Mouse (Mus musculus) MEL (cell line): ENCODE results near the gene Saa3. TPM values are rescaled to one million over a fixed set of nuclear protein-coding genes. Genes with fewer than 3 reads are reported as not detected.
"Not testable (repeated sequence)": the region's sequence is repeated elsewhere in the genome, so short reads cannot be mapped to it uniquely, and the experiment has no call there.

Source experiments
- DNase-seq: peaks from one replicate; pipeline ENCODE4 v3.0.0; 2011; ENCODE audit warnings: low read depth, low spot score
- H3K27ac ChIP-seq: 2 replicates; pipeline ENCODE4 v1.5.1; 2012; ENCODE audit warnings: low read depth, mild to moderate bottlenecking, control low read depth, low read length, moderate library complexity; ENCODE audit not compliant: control insufficient read depth
- H3K27me3 ChIP-seq, 2 experiments: fragments of 150-350 bp in 1 of 2; sonication (generic) in 1 of 2; 2 replicates each; pipeline ENCODE4 v1.6.1; 2012; ENCODE audit warnings: low read length in 2 of 2, mild to moderate bottlenecking in 2 of 2, improper control_type of control experiment in 1 of 2, moderate library complexity in 1 of 2; ENCODE audit not compliant: insufficient read depth in 2 of 2, control insufficient read depth in 1 of 2
- H3K36me3 ChIP-seq, 2 experiments: 2 replicates each; pipeline ENCODE4 v1.6.1; 2012 to 2014; ENCODE audit warnings: low read length in 2 of 2, improper control_type of control experiment in 1 of 2, inconsistent platforms in 1 of 2, mild to moderate bottlenecking in 1 of 2; ENCODE audit not compliant: insufficient read depth in 2 of 2, control insufficient read depth in 1 of 2
- H3K4me1 ChIP-seq, 2 experiments: fragments of 150-350 bp in 1 of 2; sonication (generic) in 1 of 2; 2 replicates each; pipeline ENCODE4 v1.6.1; 2012; ENCODE audit warnings: low read length in 2 of 2, improper control_type of control experiment in 1 of 2, mild to moderate bottlenecking in 1 of 2; ENCODE audit not compliant: insufficient read depth in 2 of 2, control insufficient read depth in 1 of 2
- H3K4me3 ChIP-seq, 2 experiments: fragments of 150-350 bp in 1 of 2; sonication (generic) in 1 of 2; 2 replicates each; pipeline ENCODE4 v1.5.1; 2012; ENCODE audit warnings: low read depth in 2 of 2, low read length in 2 of 2, mild to moderate bottlenecking in 2 of 2, moderate library complexity in 2 of 2, control low read depth in 1 of 2, improper control_type of control experiment in 1 of 2; ENCODE audit not compliant: control insufficient read depth in 1 of 2, insufficient read depth in 1 of 2
- H3K79me2 ChIP-seq: 2 replicates; pipeline ENCODE4 v1.6.1; 2012; ENCODE audit warnings: mild to moderate bottlenecking, low read length, moderate library complexity; ENCODE audit not compliant: control insufficient read depth, poor library complexity, insufficient read depth
- H3K9ac ChIP-seq: 2 replicates; pipeline ENCODE4 v1.6.1; 2012; ENCODE audit warnings: low read depth, mild to moderate bottlenecking, control low read depth, low read length, moderate library complexity; ENCODE audit not compliant: control insufficient read depth, poor library complexity, severe bottlenecking
- H3K9me3 ChIP-seq: fragments of 150-350 bp; sonication (generic); replicated peaks from 2 replicates; pipeline ENCODE4 v1.6.1; 2012; ENCODE audit warnings: mild to moderate bottlenecking, low read length, improper control_type of control experiment, moderate library complexity; ENCODE audit not compliant: insufficient read depth
- BHLHE40 ChIP-seq: IDR thresholded peaks from 2 replicates; pipeline ENCODE4 v1.6.1; 2012; ENCODE audit warnings: low read depth, mild to moderate bottlenecking, inconsistent platforms, low read length, improper control_type of control experiment, borderline replicate concordance
- CHD1 ChIP-seq: IDR thresholded peaks from 2 replicates; pipeline ENCODE4 v1.6.1; 2012; ENCODE audit warnings: low read depth, mild to moderate bottlenecking, inconsistent platforms, low read length, improper control_type of control experiment
- CHD2 ChIP-seq: IDR thresholded peaks from 2 replicates; pipeline ENCODE4 v1.6.1; 2011; ENCODE audit warnings: low read length, improper control_type of control experiment
- CTCF ChIP-seq, 3 experiments: IDR thresholded peaks in 2 of 3; conservative IDR thresholded peaks in 1 of 3; 2 replicates each; pipeline ENCODE4 v1.5.1; 2011 to 2012; ENCODE audit warnings: low read length in 3 of 3, low read depth in 2 of 3, mild to moderate bottlenecking in 2 of 3, improper control_type of control experiment in 1 of 3, inconsistent platforms in 1 of 3, mixed read lengths in 1 of 3, moderate library complexity in 1 of 3; ENCODE audit not compliant: control insufficient read depth in 1 of 3, insufficient read depth in 1 of 3, poor library complexity in 1 of 3, severe bottlenecking in 1 of 3
- E2F4 ChIP-seq: IDR thresholded peaks from 2 replicates; pipeline ENCODE4 v1.6.1; 2011; ENCODE audit warnings: low read depth, low read length, improper control_type of control experiment, borderline replicate concordance
- EP300 ChIP-seq, 2 experiments: IDR thresholded peaks; 2 replicates each; pipeline ENCODE4 v1.6.1; 2011; ENCODE audit warnings: improper control_type of control experiment in 2 of 2, low read length in 2 of 2, low read depth in 1 of 2, mild to moderate bottlenecking in 1 of 2
- ETS1 ChIP-seq: IDR thresholded peaks from 2 replicates; pipeline ENCODE4 v1.6.1; 2012; ENCODE audit warnings: low read depth, mild to moderate bottlenecking, inconsistent platforms, low read length, improper control_type of control experiment, moderate library complexity
- GATA1 ChIP-seq: IDR thresholded peaks from 2 replicates; pipeline ENCODE4 v1.6.1; 2011; ENCODE audit warnings: low read depth, low read length, improper control_type of control experiment
- JUND ChIP-seq: IDR thresholded peaks from 2 replicates; pipeline ENCODE4 v1.6.1; 2011; ENCODE audit warnings: low read depth, mild to moderate bottlenecking, improper control_type of control experiment, low read length
- MAFK ChIP-seq: IDR thresholded peaks from 2 replicates; pipeline ENCODE4 v1.6.1; 2011; ENCODE audit warnings: low read depth, mild to moderate bottlenecking, low read length, improper control_type of control experiment, borderline replicate concordance
- MAX ChIP-seq: IDR thresholded peaks from 2 replicates; pipeline ENCODE4 v1.6.1; 2011; ENCODE audit warnings: low read length, improper control_type of control experiment
- MYC ChIP-seq: IDR thresholded peaks from 2 replicates; pipeline ENCODE4 v1.6.1; 2011; ENCODE audit warnings: low read depth, mild to moderate bottlenecking, low read length, improper control_type of control experiment, moderate library complexity
- NELFE ChIP-seq: IDR thresholded peaks from 2 replicates; pipeline ENCODE4 v1.6.1; 2011; ENCODE audit warnings: low read depth, low read length, improper control_type of control experiment
- NRF1 ChIP-seq: IDR thresholded peaks from 2 replicates; pipeline ENCODE4 v1.6.1; 2014; ENCODE audit warnings: low read depth, mild to moderate bottlenecking, inconsistent platforms, low read length, improper control_type of control experiment, moderate library complexity; ENCODE audit not compliant: poor library complexity, insufficient read depth, severe bottlenecking
- SIN3A ChIP-seq: IDR thresholded peaks from 2 replicates; pipeline ENCODE4 v1.6.1; 2012; ENCODE audit warnings: low read length, improper control_type of control experiment, inconsistent platforms
- TAL1 ChIP-seq: IDR thresholded peaks from 2 replicates; pipeline ENCODE4 v1.6.1; 2012; ENCODE audit warnings: mild to moderate bottlenecking, inconsistent platforms, low read length, moderate library complexity, mixed read lengths
- TCF12 ChIP-seq: IDR thresholded peaks from 2 replicates; pipeline ENCODE4 v1.6.1; 2014; ENCODE audit warnings: low read depth, mild to moderate bottlenecking, inconsistent platforms, low read length, improper control_type of control experiment, moderate library complexity
- USF1 ChIP-seq: IDR thresholded peaks from 2 replicates; pipeline ENCODE4 v1.6.1; 2014; ENCODE audit warnings: low read depth, mild to moderate bottlenecking, inconsistent platforms, low read length, improper control_type of control experiment, moderate library complexity
- ZMIZ1 ChIP-seq: IDR thresholded peaks from 2 replicates; pipeline ENCODE4 v1.6.1; 2012; ENCODE audit warnings: low read depth, mild to moderate bottlenecking, inconsistent platforms, low read length, improper control_type of control experiment, moderate library complexity
- polyA plus RNA-seq, 2 experiments: library from polyadenylated mRNA; stranded (reverse) in 1 of 2; unstranded in 1 of 2; fragments of >175 nt in 1 of 2; fragments of >200 nt in 1 of 2; gene quantifications; 2 replicates each; pipeline versions ENCODE4 v1.2.1 to v1.2.4; 2012; ENCODE audit warnings: low replicate concordance in 2 of 2, low read depth in 1 of 2; ENCODE audit not compliant: insufficient read length in 2 of 2, insufficient read depth in 1 of 2, missing spikeins in 1 of 2
- total RNA-seq: library from RNA; depleted of rRNA; stranded (reverse); fragments of 300-350 nt; gene quantifications from 2 replicates; pipeline ENCODE4 v1.2.3, GENCODE M21; 2012

Gene Saa3
- total and polyA plus RNA-seq, 3 experiments, result 1.3 to 1.7 TPM; not detected in 1

DNA sequence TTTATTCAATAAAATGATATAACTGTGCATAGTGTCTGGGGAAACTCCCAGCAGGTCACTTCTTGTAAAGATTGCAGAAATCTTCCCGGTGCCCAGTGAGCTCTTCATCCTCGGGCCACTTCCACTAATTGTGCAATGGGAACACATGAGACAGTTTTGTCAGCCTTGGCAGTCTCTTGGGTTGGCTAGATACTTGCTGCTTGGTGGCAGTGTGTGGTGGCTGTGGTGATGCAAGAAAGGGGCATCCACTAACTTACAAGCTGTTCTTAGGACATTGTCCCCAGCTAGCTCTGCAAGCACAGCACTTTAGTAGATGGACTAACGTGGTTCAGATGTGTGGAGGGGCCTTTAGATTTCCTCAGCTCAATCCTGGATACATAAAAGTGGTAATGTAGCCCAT lies 30.3 kb upstream of the Saa3 start:
- Histone ChIP-seq H3K9me3 (no peaks in the 10 kb centered on the region), H3K79me2 (no peaks in the 10 kb centered on the region)
- TF ChIP-seq SIN3A (no peak), GATA1 (no peak), BHLHE40 (no peak), MAX (no peak), ZMIZ1 (no peak), TCF12 (no peak), TAL1 (no peak), USF1 (no peak), NELFE (no peak), CHD1 (no peak), MAFK (no peak), E2F4 (no peak), ETS1 (no peak), MYC (no peak), NRF1 (no peak), EP300 (IDR thresholded peaks at IDR 0.05; ENCODE audit: low read depth in 1 of 2, low read length in 2 of 2) (no peak), CTCF (IDR thresholded peaks at IDR 0.05 in 2 of 3, conservative IDR thresholded peaks at IDR 0.05 in 1 of 3; ENCODE audit: control insufficient read depth in 1 of 3, insufficient read depth in 1 of 3, low read depth in 2 of 3, low read length in 3 of 3, poor library complexity in 1 of 3, severe bottlenecking in 1 of 3) (no peak), JUND (no peak), CHD2 (no peak)
- TF ChIP-seq, all 39 proteins: peak for 0
- peaks cover 12 to 20% of the 10 kb centered on the region in 2 experiments for H3K27me3 ChIP-seq
- no peak overlapping the region for H3K27ac ChIP-seq
- H3K9ac ChIP-seq, result no peak overlapping the region
- DNase-seq, result no peak
- H3K36me3 ChIP-seq, result no peaks in the 10 kb centered on the region
- no peak overlapping the region for H3K4me3 ChIP-seq
- H3K4me1 ChIP-seq, result no peaks in the 10 kb centered on the region

GRCm38 (mm10) chr7:46742880-46743279 lies 27.4 kb upstream of the Saa3 start, which contains the start of gene Saa1:
TSS of gene Saa1 (minus strand) at chr7:46742980.
- DNase-seq, H3K4me1 ChIP-seq, H3K27ac ChIP-seq, H3K79me2 ChIP-seq, H3K9ac ChIP-seq, H3K36me3 ChIP-seq, H3K9me3 ChIP-seq, H3K4me3 ChIP-seq: not testable (repeated sequence)
- H3K27me3 ChIP-seq, result peaks cover 7 to 11% of the 10 kb centered on the region in 2 experiments

DNA sequence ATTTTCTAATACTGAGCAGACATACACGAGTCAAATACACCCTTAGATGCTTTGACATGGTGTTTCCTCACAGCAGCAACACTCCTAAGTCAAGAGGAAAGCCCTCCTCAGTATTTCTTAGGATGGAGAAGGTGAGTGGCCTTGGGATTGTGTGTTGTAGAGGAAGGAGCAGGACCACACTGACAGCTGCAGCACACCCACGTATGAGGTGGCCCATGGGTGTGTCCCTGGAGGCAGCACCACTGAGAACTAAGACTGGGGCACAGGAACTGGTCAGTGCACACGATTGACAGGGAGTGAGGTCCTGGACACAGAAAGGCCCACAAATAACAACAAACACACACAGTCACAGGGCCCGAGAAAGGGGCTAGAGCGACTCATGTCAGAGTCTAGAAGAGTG lies 24.5 kb upstream of the Saa3 start:
- H3K4me1 ChIP-seq, H3K79me2 ChIP-seq, DNase-seq, H3K9ac ChIP-seq, H3K27ac ChIP-seq, H3K9me3 ChIP-seq, H3K27me3 ChIP-seq, H3K4me3 ChIP-seq, H3K36me3 ChIP-seq: not testable (repeated sequence)
